Mouse (Mus musculus): ENCODE results near the gene Aars. TPM values are rescaled to one million over a fixed set of nuclear protein-coding genes. Genes with fewer than 3 reads are reported as not detected.

Aars gene
- polyA plus RNA-seq, 1 experiment from 2014 or later = 78.5 TPM

- no peak within 1 kb of the TSS for H3K4me2 ChIP-seq (replicated peaks)
- ATAC-seq (ENCODE audit: low FRiP score) = no peak
- peaks cover 18% of the 10 kb centered on the region for H3K4me1 ChIP-seq
- no peak within 1 kb of the TSS for H3K9ac ChIP-seq
- H3K4me3 ChIP-seq = no peak within 1 kb of the TSS
- H3K27me3 ChIP-seq = peaks cover 10% of the 10 kb centered on the region; the same call in 1 of the 2 replicates
- 94% methylated on average over 19 of the region's 19 CpGs for WGBS
- no peak within 1 kb of the TSS for H3K27ac ChIP-seq
- no peaks in the 10 kb centered on the region for H3K9me3 ChIP-seq (replicated peaks)
- H3K36me3 ChIP-seq = no peaks in the 10 kb centered on the region
Measured at GRCm38 (mm10) chr8:111031572-111031971, 1.4 kb upstream of the Aars start, which contains the start of gene Ddx19b. Ddx19b (minus strand) TSS chr8:111031751.

- peak overlapping the region; percentile 91 for H3K27ac ChIP-seq
- ATAC-seq (ENCODE audit: low FRiP score) = peak; percentile 99
Measured at GRCm38 (mm10) chr8:111033482-111034215, 705 bp downstream of the Aars start.

GRCm38 (mm10) chr8:111034276-111034675 lies 1.3 kb downstream of the Aars start:
- H3K4me3 ChIP-seq = peak overlapping the region; percentile 82
- WGBS = 25% methylated on average over 12 of the region's 12 CpGs
- peak; percentile 59 for ATAC-seq (ENCODE audit: low FRiP score)
- H3K36me3 ChIP-seq = peaks cover 21% of the 10 kb centered on the region
- H3K9me3 ChIP-seq (replicated peaks) = no peaks in the 10 kb centered on the region
- H3K27ac ChIP-seq = peak overlapping the region; percentile 91
- H3K4me1 ChIP-seq = peaks cover 15% of the 10 kb centered on the region
- H3K4me2 ChIP-seq (replicated peaks) = peak overlapping the region; percentile 75
- H3K27me3 ChIP-seq = peaks cover 10% of the 10 kb centered on the region; the same call in 1 of the 2 replicates
- peak overlapping the region; percentile 82 for H3K9ac ChIP-seq

More at GRCm38 (mm10) chr8:111033482-111034215, 705 bp downstream of the Aars start:
- peak overlapping the region; percentile 75 for H3K4me2 ChIP-seq (replicated peaks)
- peaks cover 10% of the 10 kb centered on the region; the same call in 1 of the 2 replicates for H3K27me3 ChIP-seq
- peak overlapping the region; percentile 82 for H3K4me3 ChIP-seq
- H3K36me3 ChIP-seq = peaks cover 15% of the 10 kb centered on the region
- H3K9me3 ChIP-seq (replicated peaks) = no peaks in the 10 kb centered on the region
- WGBS = 7% methylated on average over 37 of the region's 37 CpGs
- peaks cover 15% of the 10 kb centered on the region for H3K4me1 ChIP-seq
- H3K9ac ChIP-seq = peak overlapping the region; percentile 82

- no peak for ATAC-seq (ENCODE audit: low FRiP score)
- H3K4me1 ChIP-seq = peaks cover 15% of the 10 kb centered on the region
- no peak overlapping the region for H3K4me3 ChIP-seq
- no peak overlapping the region for H3K9ac ChIP-seq
- H3K9me3 ChIP-seq (replicated peaks) = no peaks in the 10 kb centered on the region
- peaks cover 41% of the 10 kb centered on the region for H3K36me3 ChIP-seq
- peaks cover 4% of the 10 kb centered on the region; the same call in 1 of the 2 replicates for H3K27me3 ChIP-seq
- no peak overlapping the region for H3K4me2 ChIP-seq (replicated peaks)
- WGBS = 95% methylated on average over 15 of the region's 15 CpGs
- no peak overlapping the region for H3K27ac ChIP-seq
Measured at GRCm38 (mm10) chr8:111036591-111036990, 3.6 kb downstream of the Aars start.

- ATAC-seq (ENCODE audit: low FRiP score) = no peak
- WGBS = 96% methylated on average over 19 of the region's 19 CpGs
- Histone ChIP-seq H3K27me3 (no peaks in the 10 kb centered on the region), H3K4me1 (no peaks in the 10 kb centered on the region), H3K27ac (no peak overlapping the region), H3K36me3 (peaks cover 94% of the 10 kb centered on the region), H3K4me3 (no peak overlapping the region), H3K9ac (no peak overlapping the region), H3K4me2 (replicated peaks) (no peak overlapping the region), H3K9me3 (replicated peaks) (no peaks in the 10 kb centered on the region)
Measured at GRCm38 (mm10) chr8:111042546-111042945, 9.6 kb downstream of the Aars start.

- no peak for ATAC-seq (ENCODE audit: low FRiP score)
- Histone ChIP-seq H3K27ac (no peak overlapping the region), H3K4me2 (replicated peaks) (no peak overlapping the region), H3K9me3 (replicated peaks) (no peaks in the 10 kb centered on the region), H3K4me3 (no peak overlapping the region), H3K27me3 (no peaks in the 10 kb centered on the region), H3K9ac (no peak overlapping the region), H3K4me1 (no peaks in the 10 kb centered on the region), H3K36me3 (peaks cover 95% of the 10 kb centered on the region)
- 50% methylated on average over 2 of the region's 2 CpGs for WGBS
Measured at GRCm38 (mm10) chr8:111044003-111044734, 11.2 kb downstream of the Aars start.

GRCm38 (mm10) chr8:111048694-111049093 lies 15.8 kb downstream of the Aars start:
- H3K9me3 ChIP-seq (replicated peaks) = no peaks in the 10 kb centered on the region
- ATAC-seq (ENCODE audit: low FRiP score) = no peak
- no peak overlapping the region for H3K9ac ChIP-seq
- WGBS = 94% methylated on average over 2 of the region's 2 CpGs
- no peak overlapping the region for H3K27ac ChIP-seq
- no peaks in the 10 kb centered on the region for H3K27me3 ChIP-seq
- peaks cover 98% of the 10 kb centered on the region for H3K36me3 ChIP-seq
- H3K4me1 ChIP-seq = no peaks in the 10 kb centered on the region
- no peak overlapping the region for H3K4me3 ChIP-seq
- no peak overlapping the region for H3K4me2 ChIP-seq (replicated peaks)

GRCm38 (mm10) chr8:111049106-111049505 lies 16.2 kb downstream of the Aars start:
- no peak overlapping the region for H3K27ac ChIP-seq
- no peaks in the 10 kb centered on the region for H3K4me1 ChIP-seq
- H3K9me3 ChIP-seq (replicated peaks) = no peaks in the 10 kb centered on the region
- no peaks in the 10 kb centered on the region for H3K27me3 ChIP-seq
- H3K36me3 ChIP-seq = peaks cover 98% of the 10 kb centered on the region
- H3K4me2 ChIP-seq (replicated peaks) = no peak overlapping the region
- WGBS = 95% methylated on average over 7 of the region's 7 CpGs
- H3K9ac ChIP-seq = no peak overlapping the region
- H3K4me3 ChIP-seq = no peak overlapping the region
- no peak for ATAC-seq (ENCODE audit: low FRiP score)

- Histone ChIP-seq H3K36me3 (peaks cover 79% of the 10 kb centered on the region), H3K27me3 (no peaks in the 10 kb centered on the region), H3K9me3 (replicated peaks) (no peaks in the 10 kb centered on the region), H3K4me3 (no peak overlapping the region), H3K9ac (no peak overlapping the region), H3K4me1 (peaks cover 13% of the 10 kb centered on the region), H3K4me2 (replicated peaks) (no peak overlapping the region), H3K27ac (no peak overlapping the region)
- WGBS = 93% methylated on average over 12 of the region's 12 CpGs
- ATAC-seq (ENCODE audit: low FRiP score) = no peak
Measured at GRCm38 (mm10) chr8:111053827-111054518, 21.0 kb downstream of the Aars start.

GRCm38 (mm10) chr8:111055031-111055634 lies 22.2 kb downstream of the Aars start:
- Histone ChIP-seq H3K4me3 (no peak overlapping the region), H3K4me2 (replicated peaks) (no peak overlapping the region), H3K27me3 (no peaks in the 10 kb centered on the region), H3K27ac (no peak overlapping the region), H3K4me1 (peaks cover 13% of the 10 kb centered on the region), H3K9ac (no peak overlapping the region), H3K9me3 (replicated peaks) (no peaks in the 10 kb centered on the region), H3K36me3 (peaks cover 67% of the 10 kb centered on the region)
- no peak for ATAC-seq (ENCODE audit: low FRiP score)
- WGBS = 93% methylated on average over 17 of the region's 17 CpGs

GRCm38 (mm10) chr8:111055661-111056060 lies 22.7 kb downstream of the Aars start:
- peaks cover 14% of the 10 kb centered on the region for H3K4me1 ChIP-seq
- no peaks in the 10 kb centered on the region for H3K27me3 ChIP-seq
- no peaks in the 10 kb centered on the region for H3K9me3 ChIP-seq (replicated peaks)
- H3K4me2 ChIP-seq (replicated peaks) = peak overlapping the region; percentile 99; the same call in 1 of the 2 replicates
- H3K9ac ChIP-seq = no peak overlapping the region
- peak overlapping the region; percentile 100; the same call in 1 of the 2 replicates for H3K4me3 ChIP-seq
- H3K27ac ChIP-seq = no peak overlapping the region
- H3K36me3 ChIP-seq = peaks cover 62% of the 10 kb centered on the region
- ATAC-seq (ENCODE audit: low FRiP score) = peak; percentile 26; the same call in 1 of the 2 replicates
- 66% methylated on average over 2 of the region's 2 CpGs for WGBS

All from hindbrain, embryonic 12.5 days (tissue).